Mouse (Mus musculus) forebrain, embryonic 11.5 days (tissue): ENCODE data around the gene Eif2ak3. TPM values are rescaled to one million over a fixed set of nuclear protein-coding genes. Genes with fewer than 3 reads are reported as not detected.

Experiments
- ATAC-seq: fragments of 200-750 bp; cut with Nextera tagmentation; replicated peaks from 2 replicates; pipeline ENCODE4 v1.8.0; 2017; ENCODE audit warnings: moderate TSS enrichment; ENCODE audit not compliant: low FRiP score
- DNase-seq: peaks from one replicate; pipeline ENCODE4 v3.0.0-alpha.2; 2017; ENCODE audit warnings: low spot score
- H3K27ac ChIP-seq: fragments of 300-500 bp; sonication (generic); 2 replicates; pipeline ENCODE4 v1.5.1; 2014; ENCODE audit warnings: low read depth, low read length
- H3K27me3 ChIP-seq: fragments of 300-500 bp; sonication (generic); 2 replicates; pipeline ENCODE4 v1.6.1; 2014; ENCODE audit warnings: mild to moderate bottlenecking, low read length, mixed read lengths; ENCODE audit not compliant: control insufficient read depth, insufficient read depth
- H3K36me3 ChIP-seq: fragments of 300-500 bp; sonication (generic); 2 replicates; pipeline ENCODE4 v1.6.1; 2014; ENCODE audit warnings: mild to moderate bottlenecking, low read length, moderate library complexity, mixed read lengths; ENCODE audit not compliant: control insufficient read depth, insufficient read depth
- H3K4me1 ChIP-seq: fragments of 300-500 bp; sonication (generic); replicated peaks from 2 replicates; pipeline ENCODE4 v1.6.1; 2014; ENCODE audit warnings: low read length, mixed read lengths; ENCODE audit not compliant: control insufficient read depth, insufficient read depth
- H3K4me2 ChIP-seq: fragments of 300-500 bp; sonication (generic); 2 replicates; pipeline ENCODE4 v1.6.1; 2014; ENCODE audit warnings: low read depth, mild to moderate bottlenecking, low read length, moderate library complexity, mixed read lengths; ENCODE audit not compliant: severe bottlenecking
- H3K4me3 ChIP-seq: fragments of 300-500 bp; sonication (generic); 2 replicates; pipeline ENCODE4 v1.5.1; 2014; ENCODE audit warnings: low read depth, low read length
- H3K9ac ChIP-seq: fragments of 300-500 bp; sonication (generic); 2 replicates; pipeline ENCODE4 v1.6.1; 2014; ENCODE audit warnings: low read length
- H3K9me3 ChIP-seq: fragments of 300-500 bp; sonication (generic); 2 replicates; pipeline ENCODE4 v1.6.1; 2016; ENCODE audit warnings: low read length, mixed read lengths; ENCODE audit not compliant: control insufficient read depth
- WGBS: fragments of 180-500 bp; shearing (Covaris S2); extraction: QIAGEN DNeasy Blood & Tissue Kit; methylation state at CpG from one replicate; pipeline ENCODE4 v1.1.7; 2014; 5-methylcytosine and 5-hydroxymethylcytosine counted together
- polyA plus RNA-seq: library from polyadenylated mRNA; unstranded; fragments of >200 nt; fragmentation: Nextera tagmentation; extraction: Ambion mirVana; gene quantifications from 2 replicates; pipeline ENCODE4 v1.2.1, GENCODE M21; 2014

Eif2ak3 gene
- polyA plus RNA-seq, 1 experiment from 2014 or later: 11.0 TPM

GRCm38 (mm10) chr6:70898166-70898565, 53.9 kb downstream of the Eif2ak3 start:
- Histone ChIP-seq H3K27ac (no peak overlapping the region), H3K4me1 (no peaks in the 10 kb centered on the region; the same call in 1 of the 2 replicates), H3K4me2 (no peak overlapping the region), H3K36me3 (no peaks in the 10 kb centered on the region; the same call in 1 of the 2 replicates), H3K9me3 (no peaks in the 10 kb centered on the region), H3K4me3 (no peak overlapping the region), H3K9ac (no peak overlapping the region), H3K27me3 (no peaks in the 10 kb centered on the region)
- WGBS: 80% methylated on average over 6 of the region's 6 CpGs
- ATAC-seq: no peak
- DNase-seq: no peak

GRCm38 (mm10) chr6:70899594-70900003, 55.3 kb downstream of the Eif2ak3 start:
- WGBS: 12% methylated on average over 8 of the region's 8 CpGs
- no peaks in the 10 kb centered on the region; the same call in 1 of the 2 replicates for H3K36me3 ChIP-seq
- peak; percentile 72 for ATAC-seq

GRCm38 (mm10) chr6:70903689-70904088, 59.4 kb downstream of the Eif2ak3 start:
- Histone ChIP-seq H3K9me3 (no peaks in the 10 kb centered on the region), H3K4me1 (no peaks in the 10 kb centered on the region; the same call in 1 of the 2 replicates), H3K4me2 (no peak overlapping the region), H3K36me3 (no peaks in the 10 kb centered on the region; the same call in 1 of the 2 replicates), H3K27me3 (no peaks in the 10 kb centered on the region), H3K9ac (no peak overlapping the region), H3K4me3 (no peak overlapping the region), H3K27ac (no peak overlapping the region)
- no peak for ATAC-seq
- DNase-seq: no peak
- WGBS: 90% methylated on average over 5 of the region's 5 CpGs

More at GRCm38 (mm10) chr6:70899594-70900003, 55.3 kb downstream of the Eif2ak3 start:
- Histone ChIP-seq H3K27ac (no peak overlapping the region), H3K27me3 (no peaks in the 10 kb centered on the region), H3K4me3 (no peak overlapping the region), H3K4me2 (no peak overlapping the region), H3K9me3 (no peaks in the 10 kb centered on the region), H3K4me1 (no peaks in the 10 kb centered on the region; the same call in 1 of the 2 replicates), H3K9ac (no peak overlapping the region)
- peak; percentile 63 for DNase-seq

- no peak for DNase-seq
- no peaks in the 10 kb centered on the region for H3K9me3 ChIP-seq
These were observed 65.3 kb downstream of the Eif2ak3 start for GRCm38 (mm10) chr6:70909572-70909971.

GRCm38 (mm10) chr6:70910285-70910684, 66.0 kb downstream of the Eif2ak3 start:
- 79% methylated on average over 4 of the region's 4 CpGs for WGBS

More at GRCm38 (mm10) chr6:70909572-70909971, 65.3 kb downstream of the Eif2ak3 start:
- Histone ChIP-seq H3K4me2 (no peak overlapping the region), H3K27ac (no peak overlapping the region), H3K4me3 (no peak overlapping the region), H3K9ac (no peak overlapping the region), H3K4me1 (no peaks in the 10 kb centered on the region), H3K27me3 (peaks cover 4% of the 10 kb centered on the region; the same call in 1 of the 2 replicates), H3K36me3 (no peaks in the 10 kb centered on the region; the same call in 1 of the 2 replicates)
- no peak for ATAC-seq
- 94% methylated on average over 7 of the region's 7 CpGs for WGBS

GRCm38 (mm10) chr6:70911668-70912395, 67.5 kb downstream of the Eif2ak3 start:
- peaks cover 4% of the 10 kb centered on the region; the same call in 1 of the 2 replicates for H3K27me3 ChIP-seq
- H3K4me2 ChIP-seq: peak overlapping the region; percentile 26; the same call in 1 of the 2 replicates
- no peak overlapping the region for H3K27ac ChIP-seq
- ATAC-seq (no peak; the same call in 1 of the 2 replicates), DNase-seq (no peak)
- no peak overlapping the region for H3K4me3 ChIP-seq
- WGBS: 14% methylated on average over 20 of the region's 20 CpGs
- no peaks in the 10 kb centered on the region for H3K9me3 ChIP-seq
- H3K36me3 ChIP-seq: no peaks in the 10 kb centered on the region
- H3K9ac ChIP-seq: no peak overlapping the region
- H3K4me1 ChIP-seq: no peaks in the 10 kb centered on the region

More at GRCm38 (mm10) chr6:70910285-70910684, 66.0 kb downstream of the Eif2ak3 start:
- Histone ChIP-seq H3K9me3 (no peaks in the 10 kb centered on the region), H3K4me2 (no peak overlapping the region), H3K9ac (no peak overlapping the region), H3K27me3 (peaks cover 4% of the 10 kb centered on the region; the same call in 1 of the 2 replicates), H3K4me1 (no peaks in the 10 kb centered on the region), H3K36me3 (no peaks in the 10 kb centered on the region; the same call in 1 of the 2 replicates), H3K4me3 (no peak overlapping the region), H3K27ac (no peak overlapping the region)
- ATAC-seq (no peak), DNase-seq (no peak)

GRCm38 (mm10) chr6:70912396-70912765, 68.1 kb downstream of the Eif2ak3 start:
- no peak overlapping the region for H3K27ac ChIP-seq
- DNase-seq (no peak), ATAC-seq (no peak)
- no peaks in the 10 kb centered on the region for H3K36me3 ChIP-seq
- no peak overlapping the region for H3K4me3 ChIP-seq
- no peaks in the 10 kb centered on the region for H3K9me3 ChIP-seq
- H3K9ac ChIP-seq: no peak overlapping the region
- 65% methylated on average over 7 of the region's 7 CpGs for WGBS
- no peak overlapping the region for H3K4me2 ChIP-seq
- no peaks in the 10 kb centered on the region for H3K4me1 ChIP-seq
- peaks cover 4% of the 10 kb centered on the region; the same call in 1 of the 2 replicates for H3K27me3 ChIP-seq

GRCm38 (mm10) chr6:70918827-70919226, 74.5 kb downstream of the Eif2ak3 start, which contains the start of gene Tex37:
Gene Tex37, minus strand, starts transcription at chr6:70918927.
- 93% methylated on average over 3 of the region's 3 CpGs for WGBS
- H3K27ac ChIP-seq: no peak within 1 kb of the TSS
- no peak for DNase-seq
- H3K4me1 ChIP-seq: peaks cover 4% of the 10 kb centered on the region
- no peaks in the 10 kb centered on the region for H3K36me3 ChIP-seq
- H3K9ac ChIP-seq: no peak within 1 kb of the TSS
- no peaks in the 10 kb centered on the region for H3K27me3 ChIP-seq
- no peak for ATAC-seq
- no peak within 1 kb of the TSS for H3K4me3 ChIP-seq
- no peaks in the 10 kb centered on the region for H3K9me3 ChIP-seq
- H3K4me2 ChIP-seq: no peak within 1 kb of the TSS
